Mouse (Mus musculus): ENCODE results near the gene Gns. TPM values are rescaled to one million over a fixed set of nuclear protein-coding genes. Genes with fewer than 3 reads are reported as not detected.

The Gns gene
- polyA plus RNA-seq (2012; rRNA removed): 128 and 160 TPM in 2 replicates

- H3K27me3 ChIP-seq (replicated peaks; ENCODE audit: control insufficient read depth, insufficient read depth, low read length): no peaks in the 10 kb centered on the region
- peaks cover 14% of the 10 kb centered on the region; the same call in 1 of the 2 replicates for H3K4me1 ChIP-seq (ENCODE audit: control insufficient read depth, insufficient read depth, low read length)
- no peaks in the 10 kb centered on the region for H3K36me3 ChIP-seq (ENCODE audit: control insufficient read depth, insufficient read depth, low read length)
- DNase-seq: peak; percentile 91
- peak within 1 kb of the TSS; percentile 96 for H3K4me3 ChIP-seq (ENCODE audit: insufficient read depth, low read depth, low read length)
- peak within 1 kb of the TSS; percentile 94 for H3K27ac ChIP-seq (ENCODE audit: insufficient read depth, low read depth, low read length)
- under 1% methylated on average over 71 of the region's 72 CpGs for WGBS
- TF ChIP-seq POLR2A (IDR thresholded peaks at IDR 0.05; ENCODE audit: low read depth, low read length): peak; percentile 42
- no peak for TF ChIP-seq CTCF (conservative IDR thresholded peaks at IDR 0.05; ENCODE audit: insufficient read depth, insufficient read length, low read depth, low read length)
Observed at GRCm38 (mm10) chr10:121364801-121365564, at the start of gene Gns. Gene Gns (plus strand): TSS chr10:121365090.

GRCm38 (mm10) chr10:121315321-121316283, 49.3 kb upstream of the Gns start:
- Histone ChIP-seq H3K27me3 (replicated peaks; ENCODE audit: control insufficient read depth, insufficient read depth, low read length) (no peaks in the 10 kb centered on the region; the same call in 1 of the 2 replicates), H3K36me3 (ENCODE audit: control insufficient read depth, insufficient read depth, low read length) (no peaks in the 10 kb centered on the region), H3K27ac (ENCODE audit: insufficient read depth, low read depth, low read length) (peak overlapping the region; percentile 34; the same call in 1 of the 2 replicates), H3K4me1 (ENCODE audit: control insufficient read depth, insufficient read depth, low read length) (no peaks in the 10 kb centered on the region), H3K4me3 (ENCODE audit: insufficient read depth, low read depth, low read length) (no peak overlapping the region)
- no peak for DNase-seq
- TF ChIP-seq CTCF (conservative IDR thresholded peaks at IDR 0.05; ENCODE audit: insufficient read depth, insufficient read length, low read depth, low read length) (no peak), POLR2A (IDR thresholded peaks at IDR 0.05; ENCODE audit: low read depth, low read length) (no peak)
- WGBS: 47% methylated on average over 27 of the region's 27 CpGs

GRCm38 (mm10) chr10:121316361-121316760, 48.5 kb upstream of the Gns start:
- no peaks in the 10 kb centered on the region for H3K4me1 ChIP-seq (ENCODE audit: control insufficient read depth, insufficient read depth, low read length)
- H3K4me3 ChIP-seq (ENCODE audit: insufficient read depth, low read depth, low read length): no peak overlapping the region
- H3K27me3 ChIP-seq (replicated peaks; ENCODE audit: control insufficient read depth, insufficient read depth, low read length): no peaks in the 10 kb centered on the region; the same call in 1 of the 2 replicates
- TF ChIP-seq CTCF (conservative IDR thresholded peaks at IDR 0.05; ENCODE audit: insufficient read depth, insufficient read length, low read depth, low read length): no peak
- TF ChIP-seq POLR2A (IDR thresholded peaks at IDR 0.05; ENCODE audit: low read depth, low read length): no peak
- 70% methylated on average over 10 of the region's 10 CpGs for WGBS
- no peaks in the 10 kb centered on the region for H3K36me3 ChIP-seq (ENCODE audit: control insufficient read depth, insufficient read depth, low read length)
- no peak for DNase-seq
- no peak overlapping the region for H3K27ac ChIP-seq (ENCODE audit: insufficient read depth, low read depth, low read length)

GRCm38 (mm10) chr10:121318397-121318950, 46.4 kb upstream of the Gns start:
- no peak for DNase-seq
- Histone ChIP-seq H3K27ac (ENCODE audit: insufficient read depth, low read depth, low read length) (no peak overlapping the region), H3K36me3 (ENCODE audit: control insufficient read depth, insufficient read depth, low read length) (no peaks in the 10 kb centered on the region), H3K27me3 (replicated peaks; ENCODE audit: control insufficient read depth, insufficient read depth, low read length) (no peaks in the 10 kb centered on the region), H3K4me3 (ENCODE audit: insufficient read depth, low read depth, low read length) (no peak overlapping the region), H3K4me1 (ENCODE audit: control insufficient read depth, insufficient read depth, low read length) (no peaks in the 10 kb centered on the region)
- 67% methylated on average over 7 of the region's 7 CpGs for WGBS
- TF ChIP-seq CTCF (conservative IDR thresholded peaks at IDR 0.05; ENCODE audit: insufficient read depth, insufficient read length, low read depth, low read length) (no peak), POLR2A (IDR thresholded peaks at IDR 0.05; ENCODE audit: low read depth, low read length) (no peak)

GRCm38 (mm10) chr10:121323493-121323892, 41.4 kb upstream of the Gns start:
- Histone ChIP-seq H3K4me1 (ENCODE audit: control insufficient read depth, insufficient read depth, low read length) (no peaks in the 10 kb centered on the region), H3K36me3 (ENCODE audit: control insufficient read depth, insufficient read depth, low read length) (no peaks in the 10 kb centered on the region), H3K4me3 (ENCODE audit: insufficient read depth, low read depth, low read length) (no peak overlapping the region), H3K27me3 (replicated peaks; ENCODE audit: control insufficient read depth, insufficient read depth, low read length) (no peaks in the 10 kb centered on the region), H3K27ac (ENCODE audit: insufficient read depth, low read depth, low read length) (no peak overlapping the region)
- WGBS: 73% methylated on average over 7 of the region's 7 CpGs
- TF ChIP-seq CTCF (conservative IDR thresholded peaks at IDR 0.05; ENCODE audit: insufficient read depth, insufficient read length, low read depth, low read length) (no peak), POLR2A (IDR thresholded peaks at IDR 0.05; ENCODE audit: low read depth, low read length) (no peak)
- DNase-seq: peak; percentile 67

GRCm38 (mm10) chr10:121326167-121326566, 38.7 kb upstream of the Gns start:
- no peak overlapping the region for H3K4me3 ChIP-seq (ENCODE audit: insufficient read depth, low read depth, low read length)
- H3K4me1 ChIP-seq (ENCODE audit: control insufficient read depth, insufficient read depth, low read length): no peaks in the 10 kb centered on the region
- TF ChIP-seq CTCF (conservative IDR thresholded peaks at IDR 0.05; ENCODE audit: insufficient read depth, insufficient read length, low read depth, low read length) (0 out of 2 replicates have a peak, but pooled peaks have one; percentile 8), POLR2A (IDR thresholded peaks at IDR 0.05; ENCODE audit: low read depth, low read length) (no peak)
- no peaks in the 10 kb centered on the region for H3K36me3 ChIP-seq (ENCODE audit: control insufficient read depth, insufficient read depth, low read length)
- no peak overlapping the region for H3K27ac ChIP-seq (ENCODE audit: insufficient read depth, low read depth, low read length)
- no peak for DNase-seq
- H3K27me3 ChIP-seq (replicated peaks; ENCODE audit: control insufficient read depth, insufficient read depth, low read length): no peaks in the 10 kb centered on the region
